Mouse (Mus musculus) MEL (cell line): Measurements from ENCODE around the gene Babam2. TPM values are rescaled to one million over a fixed set of nuclear protein-coding genes. Genes with fewer than 3 reads are reported as not detected.

ENCODE experiments used
- DNase-seq: peaks from one replicate; pipeline ENCODE4 v3.0.0; 2011; ENCODE audit warnings: low read depth, low spot score
- H3K27ac ChIP-seq: 2 replicates; pipeline ENCODE4 v1.5.1; 2012; ENCODE audit warnings: low read depth, mild to moderate bottlenecking, control low read depth, low read length, moderate library complexity; ENCODE audit not compliant: control insufficient read depth
- H3K27me3 ChIP-seq, 2 experiments: fragments of 150-350 bp in 1 of 2; sonication (generic) in 1 of 2; 2 replicates each; pipeline ENCODE4 v1.6.1; 2012; ENCODE audit warnings: low read length in 2 of 2, mild to moderate bottlenecking in 2 of 2, improper control_type of control experiment in 1 of 2, moderate library complexity in 1 of 2; ENCODE audit not compliant: insufficient read depth in 2 of 2, control insufficient read depth in 1 of 2
- H3K36me3 ChIP-seq, 2 experiments: 2 replicates each; pipeline ENCODE4 v1.6.1; 2012 to 2014; ENCODE audit warnings: low read length in 2 of 2, improper control_type of control experiment in 1 of 2, inconsistent platforms in 1 of 2, mild to moderate bottlenecking in 1 of 2; ENCODE audit not compliant: insufficient read depth in 2 of 2, control insufficient read depth in 1 of 2
- H3K4me1 ChIP-seq, 2 experiments: fragments of 150-350 bp in 1 of 2; sonication (generic) in 1 of 2; 2 replicates each; pipeline ENCODE4 v1.6.1; 2012; ENCODE audit warnings: low read length in 2 of 2, improper control_type of control experiment in 1 of 2, mild to moderate bottlenecking in 1 of 2; ENCODE audit not compliant: insufficient read depth in 2 of 2, control insufficient read depth in 1 of 2
- H3K4me3 ChIP-seq, 2 experiments: fragments of 150-350 bp in 1 of 2; sonication (generic) in 1 of 2; 2 replicates each; pipeline ENCODE4 v1.5.1; 2012; ENCODE audit warnings: low read depth in 2 of 2, low read length in 2 of 2, mild to moderate bottlenecking in 2 of 2, moderate library complexity in 2 of 2, control low read depth in 1 of 2, improper control_type of control experiment in 1 of 2; ENCODE audit not compliant: control insufficient read depth in 1 of 2, insufficient read depth in 1 of 2
- H3K79me2 ChIP-seq: 2 replicates; pipeline ENCODE4 v1.6.1; 2012; ENCODE audit warnings: mild to moderate bottlenecking, low read length, moderate library complexity; ENCODE audit not compliant: control insufficient read depth, poor library complexity, insufficient read depth
- H3K9ac ChIP-seq: 2 replicates; pipeline ENCODE4 v1.6.1; 2012; ENCODE audit warnings: low read depth, mild to moderate bottlenecking, control low read depth, low read length, moderate library complexity; ENCODE audit not compliant: control insufficient read depth, poor library complexity, severe bottlenecking
- H3K9me3 ChIP-seq: fragments of 150-350 bp; sonication (generic); replicated peaks from 2 replicates; pipeline ENCODE4 v1.6.1; 2012; ENCODE audit warnings: mild to moderate bottlenecking, low read length, improper control_type of control experiment, moderate library complexity; ENCODE audit not compliant: insufficient read depth
- BHLHE40 ChIP-seq: IDR thresholded peaks from 2 replicates; pipeline ENCODE4 v1.6.1; 2012; ENCODE audit warnings: low read depth, mild to moderate bottlenecking, inconsistent platforms, low read length, improper control_type of control experiment, borderline replicate concordance
- CHD1 ChIP-seq: IDR thresholded peaks from 2 replicates; pipeline ENCODE4 v1.6.1; 2012; ENCODE audit warnings: low read depth, mild to moderate bottlenecking, inconsistent platforms, low read length, improper control_type of control experiment
- CHD2 ChIP-seq: IDR thresholded peaks from 2 replicates; pipeline ENCODE4 v1.6.1; 2011; ENCODE audit warnings: low read length, improper control_type of control experiment
- E2F4 ChIP-seq: IDR thresholded peaks from 2 replicates; pipeline ENCODE4 v1.6.1; 2011; ENCODE audit warnings: low read depth, low read length, improper control_type of control experiment, borderline replicate concordance
- ELF1 ChIP-seq: IDR thresholded peaks from 2 replicates; pipeline ENCODE4 v1.6.1; 2014; ENCODE audit warnings: low read depth, mild to moderate bottlenecking, inconsistent platforms, low read length, improper control_type of control experiment, moderate library complexity
- EP300 ChIP-seq, 2 experiments: IDR thresholded peaks; 2 replicates each; pipeline ENCODE4 v1.6.1; 2011; ENCODE audit warnings: improper control_type of control experiment in 2 of 2, low read length in 2 of 2, low read depth in 1 of 2, mild to moderate bottlenecking in 1 of 2
- ETS1 ChIP-seq: IDR thresholded peaks from 2 replicates; pipeline ENCODE4 v1.6.1; 2012; ENCODE audit warnings: low read depth, mild to moderate bottlenecking, inconsistent platforms, low read length, improper control_type of control experiment, moderate library complexity
- GATA1 ChIP-seq: IDR thresholded peaks from 2 replicates; pipeline ENCODE4 v1.6.1; 2011; ENCODE audit warnings: low read depth, low read length, improper control_type of control experiment
- HCFC1 ChIP-seq: IDR thresholded peaks from 2 replicates; pipeline ENCODE4 v1.6.1; 2012; ENCODE audit warnings: low read depth, mild to moderate bottlenecking, inconsistent platforms, low read length, improper control_type of control experiment, moderate library complexity
- KAT2A ChIP-seq: conservative IDR thresholded peaks from 2 replicates; pipeline ENCODE4 v1.6.1; 2012; ENCODE audit warnings: low read depth, low read length, improper control_type of control experiment, inconsistent platforms
- MAZ ChIP-seq: IDR thresholded peaks from 2 replicates; pipeline ENCODE4 v1.6.1; 2012; ENCODE audit warnings: low read depth, mild to moderate bottlenecking, inconsistent platforms, low read length, improper control_type of control experiment
- MYB ChIP-seq: IDR thresholded peaks from 2 replicates; pipeline ENCODE4 v1.6.1; 2011; ENCODE audit warnings: mild to moderate bottlenecking, low read depth, low read length, improper control_type of control experiment
- MYC ChIP-seq: IDR thresholded peaks from 2 replicates; pipeline ENCODE4 v1.6.1; 2011; ENCODE audit warnings: low read depth, mild to moderate bottlenecking, low read length, improper control_type of control experiment, moderate library complexity
- NELFE ChIP-seq: IDR thresholded peaks from 2 replicates; pipeline ENCODE4 v1.6.1; 2011; ENCODE audit warnings: low read depth, low read length, improper control_type of control experiment
- POLR2A ChIP-seq, 2 experiments: IDR thresholded peaks; 2 replicates each; pipeline ENCODE4 v1.6.1; 2011 to 2012; ENCODE audit warnings: low read length in 2 of 2, mild to moderate bottlenecking in 2 of 2, control low read depth in 1 of 2, improper control_type of control experiment in 1 of 2, low read depth in 1 of 2, moderate library complexity in 1 of 2; ENCODE audit not compliant: control insufficient read depth in 1 of 2, insufficient read depth in 1 of 2, poor library complexity in 1 of 2
- RAD21 ChIP-seq: IDR thresholded peaks from 2 replicates; pipeline ENCODE4 v1.6.1; 2011; ENCODE audit warnings: mild to moderate bottlenecking, low read depth, low read length, improper control_type of control experiment
- SIN3A ChIP-seq: IDR thresholded peaks from 2 replicates; pipeline ENCODE4 v1.6.1; 2012; ENCODE audit warnings: low read length, improper control_type of control experiment, inconsistent platforms
- TAL1 ChIP-seq: IDR thresholded peaks from 2 replicates; pipeline ENCODE4 v1.6.1; 2012; ENCODE audit warnings: mild to moderate bottlenecking, inconsistent platforms, low read length, moderate library complexity, mixed read lengths
- TBP ChIP-seq: IDR thresholded peaks from 2 replicates; pipeline ENCODE4 v1.8.0; 2011; ENCODE audit warnings: low read depth, low read length, improper control_type of control experiment
- TCF12 ChIP-seq: IDR thresholded peaks from 2 replicates; pipeline ENCODE4 v1.6.1; 2014; ENCODE audit warnings: low read depth, mild to moderate bottlenecking, inconsistent platforms, low read length, improper control_type of control experiment, moderate library complexity
- USF1 ChIP-seq: IDR thresholded peaks from 2 replicates; pipeline ENCODE4 v1.6.1; 2014; ENCODE audit warnings: low read depth, mild to moderate bottlenecking, inconsistent platforms, low read length, improper control_type of control experiment, moderate library complexity
- ZC3H11A ChIP-seq: IDR thresholded peaks from 2 replicates; pipeline ENCODE4 v1.6.1; 2012; ENCODE audit warnings: low read depth, mild to moderate bottlenecking, inconsistent platforms, low read length, improper control_type of control experiment
- ZKSCAN1 ChIP-seq: IDR thresholded peaks from 2 replicates; pipeline ENCODE4 v1.6.1; 2012; ENCODE audit warnings: low read depth, mild to moderate bottlenecking, inconsistent platforms, low read length, improper control_type of control experiment, moderate library complexity
- ZMIZ1 ChIP-seq: IDR thresholded peaks from 2 replicates; pipeline ENCODE4 v1.6.1; 2012; ENCODE audit warnings: low read depth, mild to moderate bottlenecking, inconsistent platforms, low read length, improper control_type of control experiment, moderate library complexity
- polyA plus RNA-seq, 2 experiments: library from polyadenylated mRNA; stranded (reverse) in 1 of 2; unstranded in 1 of 2; fragments of >175 nt in 1 of 2; fragments of >200 nt in 1 of 2; gene quantifications; 2 replicates each; pipeline versions ENCODE4 v1.2.1 to v1.2.4; 2012; ENCODE audit warnings: low replicate concordance in 2 of 2, low read depth in 1 of 2; ENCODE audit not compliant: insufficient read length in 2 of 2, insufficient read depth in 1 of 2, missing spikeins in 1 of 2
- total RNA-seq: library from RNA; depleted of rRNA; stranded (reverse); fragments of 300-350 nt; gene quantifications from 2 replicates; pipeline ENCODE4 v1.2.3, GENCODE M21; 2012

The Babam2 gene
- total and polyA plus RNA-seq, 3 experiments = 43.3 to 86.6 TPM; not detected in 1

DNA sequence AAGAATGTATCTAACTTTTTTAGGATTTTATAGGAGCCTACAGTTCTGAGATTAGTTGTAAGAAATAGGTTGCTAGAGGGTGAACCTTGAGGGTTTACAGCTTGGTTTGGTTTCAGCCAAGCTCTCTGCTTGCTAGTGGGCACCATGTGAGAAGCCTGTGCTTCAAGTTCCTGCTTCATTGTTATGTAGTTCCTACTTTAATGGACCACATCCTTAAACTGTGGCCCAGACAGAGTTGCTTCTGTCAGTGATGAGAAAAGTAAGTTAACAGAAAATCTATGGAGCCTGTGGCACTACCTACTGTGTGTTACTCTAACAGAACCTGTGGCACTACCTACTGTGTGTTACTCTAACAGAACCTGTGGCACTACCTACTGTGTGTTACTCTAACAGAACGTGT, 57.1 kb downstream of the Babam2 start:
- no peak for TF ChIP-seq HCFC1
- TF ChIP-seq RAD21 = no peak
- Histone ChIP-seq H3K9ac (no peak overlapping the region), H3K27ac (no peak overlapping the region), H3K79me2 (no peaks in the 10 kb centered on the region), H3K27me3 (no peaks in the 10 kb centered on the region), H3K9me3 (no peaks in the 10 kb centered on the region), H3K4me1 (peaks cover 10 to 11% of the 10 kb centered on the region in 2 experiments), H3K4me3 (no peak overlapping the region), H3K36me3 (peaks cover 0 to 19% of the 10 kb centered on the region in 2 experiments; a peak in 2 of 4 replicates)
- DNase-seq = no peak

DNA sequence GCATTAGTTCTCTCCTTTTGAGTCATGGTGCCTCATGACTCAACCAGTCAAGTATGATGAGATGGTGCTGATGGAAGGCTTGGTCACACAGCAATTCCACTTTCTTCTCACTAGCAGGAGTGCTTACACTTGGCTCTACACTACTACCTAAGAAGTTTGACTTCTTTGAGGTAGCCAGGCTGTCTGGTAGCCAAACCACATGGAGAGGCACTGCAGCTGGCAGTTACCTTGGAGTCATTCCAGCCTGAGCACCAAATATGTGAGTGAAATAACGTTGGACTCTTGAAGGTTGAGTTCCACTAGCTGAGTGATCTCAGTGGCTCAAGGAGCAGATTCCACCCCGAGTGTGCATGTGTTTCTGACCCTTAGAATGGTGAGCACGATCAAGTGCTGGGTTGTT, 57.8 kb downstream of the Babam2 start:
- no peak for TF ChIP-seq MYB
- no peak for TF ChIP-seq MAZ
- TF ChIP-seq MYC = no peak
- no peak for TF ChIP-seq POLR2A (IDR thresholded peaks at IDR 0.05; ENCODE audit: control insufficient read depth in 1 of 2, insufficient read depth in 1 of 2, low read depth in 1 of 2, low read length in 2 of 2, poor library complexity in 1 of 2)
- TF ChIP-seq, all 39 proteins: peak for 0
- no peaks in the 10 kb centered on the region for H3K79me2 ChIP-seq
- no peak for DNase-seq
- H3K4me3 ChIP-seq = no peak overlapping the region
- no peak overlapping the region for H3K27ac ChIP-seq
- H3K27me3 ChIP-seq = no peaks in the 10 kb centered on the region
- H3K36me3 ChIP-seq = peaks cover 0 to 17% of the 10 kb centered on the region in 2 experiments; a peak in 2 of 4 replicates
- no peak overlapping the region for H3K9ac ChIP-seq
- peaks cover 10 to 11% of the 10 kb centered on the region in 2 experiments for H3K4me1 ChIP-seq
- H3K9me3 ChIP-seq = no peaks in the 10 kb centered on the region

DNA sequence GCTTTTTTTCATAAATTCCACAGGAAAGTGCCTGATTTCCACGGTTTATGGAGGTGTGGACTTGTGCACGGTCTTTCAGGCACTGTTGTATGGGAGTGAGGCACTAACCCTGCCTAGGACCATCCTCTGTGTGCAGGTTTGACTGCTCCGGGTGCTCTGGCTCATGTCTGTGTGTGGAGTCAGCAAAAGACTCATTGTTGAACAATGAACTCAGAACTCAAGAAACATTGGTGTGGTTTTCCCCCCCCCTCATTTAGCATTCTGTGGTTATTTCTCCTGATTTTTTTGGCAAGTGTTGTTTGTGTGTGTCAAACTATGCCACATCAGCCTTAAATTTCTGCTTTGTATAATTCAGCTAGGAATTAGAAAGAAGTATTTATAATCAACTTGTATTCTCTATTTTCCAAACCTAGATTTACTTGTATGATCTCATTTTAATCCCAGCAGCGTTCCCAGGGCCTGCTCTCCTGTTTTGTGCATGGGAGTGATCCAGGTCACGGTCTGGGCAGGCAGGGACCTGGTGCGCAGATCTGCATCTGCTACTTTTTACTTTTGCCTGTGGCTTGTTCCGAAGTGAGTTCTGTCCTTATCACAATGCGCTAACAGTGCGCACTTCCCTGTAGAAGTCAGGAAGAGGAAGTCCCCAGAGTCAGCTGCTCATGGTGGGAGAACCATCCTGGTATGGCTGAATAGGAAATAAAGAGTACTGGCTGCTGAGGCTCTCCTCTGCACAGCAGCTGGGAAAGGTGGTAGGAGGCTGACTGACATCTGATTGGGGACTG, 61.0 kb downstream of the Babam2 start:
- DNase-seq = peak; percentile 94
- peak overlapping the region; percentile 63 for H3K9ac ChIP-seq
- H3K9me3 ChIP-seq = no peaks in the 10 kb centered on the region
- H3K79me2 ChIP-seq = no peaks in the 10 kb centered on the region
- H3K4me3 ChIP-seq = peak overlapping the region; percentile 33 to 51
- H3K36me3 ChIP-seq = peaks cover 0 to 31% of the 10 kb centered on the region in 2 experiments; a peak in 2 of 4 replicates
- peak overlapping the region; percentile 77 for H3K27ac ChIP-seq
- H3K4me1 ChIP-seq = peaks cover 16 to 24% of the 10 kb centered on the region in 2 experiments
- no peaks in the 10 kb centered on the region for H3K27me3 ChIP-seq
- no peak; the same call in none of the 2 replicates for TF ChIP-seq RAD21
- no peak for TF ChIP-seq MYB
- TF ChIP-seq ZMIZ1 = peak; percentile 8; the same call in 1 of the 2 replicates
- peak; percentile 86 for TF ChIP-seq MYC
- 0 out of 2 replicates have a peak, but pooled peaks have one; percentile 55 for TF ChIP-seq CHD1
- 0 out of 2 replicates have a peak, but pooled peaks have one; percentile 24 for TF ChIP-seq MAZ
- TF ChIP-seq E2F4 = no peak
- peak; percentile 83 for TF ChIP-seq USF1
- TF ChIP-seq TAL1 = peak; percentile 35; the same call in 1 of the 2 replicates
- no peak for TF ChIP-seq CHD2
- TF ChIP-seq KAT2A = no peak
- TF ChIP-seq TBP = peak; percentile 77
- peak; percentile 36; the same call in 1 of the 2 replicates for TF ChIP-seq BHLHE40
- TF ChIP-seq NELFE = no peak
- TF ChIP-seq TCF12 = peak; percentile 77
- TF ChIP-seq ZC3H11A = peak; percentile 12; the same call in 1 of the 2 replicates
- TF ChIP-seq ZKSCAN1 = no peak
- peak; percentile 91 for TF ChIP-seq SIN3A
- peak; percentile 83 to 94 for TF ChIP-seq EP300 (IDR thresholded peaks at IDR 0.05; ENCODE audit: low read depth in 1 of 2, low read length in 2 of 2)
- peak; percentile 94 for TF ChIP-seq GATA1
- TF ChIP-seq HCFC1 = peak; percentile 74
- peak; percentile 97 for TF ChIP-seq ETS1
- peak; percentile 96 for TF ChIP-seq ELF1
